Mouse (Mus musculus) liver, embryonic 13.5 days (tissue): ENCODE results near the gene Anxa3. TPM values are rescaled to one million over a fixed set of nuclear protein-coding genes. Genes with fewer than 3 reads are reported as not detected.

Experiments used
- ATAC-seq: fragments of 200-750 bp; cut with Nextera tagmentation; 2 replicates; pipeline ENCODE4 v1.8.0; 2017; ENCODE audit warnings: low read depth, mild to moderate bottlenecking, moderate number of reproducible peaks, moderate library complexity
- DNase-seq: peaks from one replicate; pipeline ENCODE4 v3.0.0; 2022
- H3K27ac ChIP-seq: fragments of 300-500 bp; sonication (generic); 2 replicates; pipeline ENCODE4 v1.5.1; 2015; ENCODE audit warnings: moderate library complexity, mild to moderate bottlenecking, inconsistent platforms
- H3K27me3 ChIP-seq: fragments of 300-500 bp; sonication (generic); 2 replicates; pipeline ENCODE4 v1.6.1; 2015; ENCODE audit warnings: mild to moderate bottlenecking, inconsistent platforms
- H3K36me3 ChIP-seq: fragments of 300-500 bp; sonication (generic); 2 replicates; pipeline ENCODE4 v1.6.1; 2015; ENCODE audit warnings: mild to moderate bottlenecking, inconsistent platforms
- H3K4me1 ChIP-seq: fragments of 300-500 bp; sonication (generic); replicated peaks from 2 replicates; pipeline ENCODE4 v1.6.1; 2015; ENCODE audit warnings: inconsistent platforms
- H3K4me2 ChIP-seq: fragments of 300-500 bp; sonication (generic); 2 replicates; pipeline ENCODE4 v1.6.1; 2015; ENCODE audit warnings: inconsistent platforms, mild to moderate bottlenecking, moderate library complexity
- H3K4me3 ChIP-seq: fragments of 300-500 bp; sonication (generic); replicated peaks from 2 replicates; pipeline ENCODE4 v1.5.1; 2015; ENCODE audit warnings: mild to moderate bottlenecking, inconsistent platforms
- H3K9ac ChIP-seq: fragments of 300-500 bp; sonication (generic); 2 replicates; pipeline ENCODE4 v1.6.1; 2015; ENCODE audit warnings: mild to moderate bottlenecking, inconsistent platforms
- H3K9me3 ChIP-seq: fragments of 300-500 bp; sonication (generic); replicated peaks from 2 replicates; pipeline ENCODE4 v1.6.1; 2016; ENCODE audit warnings: inconsistent platforms
- WGBS: fragments of 180-500 bp; shearing (Covaris S2); methylation state at CpG from one replicate; pipeline ENCODE4 v1.1.7; 2015; ENCODE audit not compliant: insufficient replicate concordance; 5-methylcytosine and 5-hydroxymethylcytosine counted together
- polyA plus RNA-seq: library from polyadenylated mRNA; unstranded; fragments of >200 nt; fragmentation: Nextera tagmentation; extraction: Ambion mirVana; gene quantifications from 2 replicates; pipeline ENCODE4 v1.2.1, GENCODE M21; 2015

Anxa3 gene
- polyA plus RNA-seq, 1 experiment from 2014 or later: 15.5 TPM

DNA sequence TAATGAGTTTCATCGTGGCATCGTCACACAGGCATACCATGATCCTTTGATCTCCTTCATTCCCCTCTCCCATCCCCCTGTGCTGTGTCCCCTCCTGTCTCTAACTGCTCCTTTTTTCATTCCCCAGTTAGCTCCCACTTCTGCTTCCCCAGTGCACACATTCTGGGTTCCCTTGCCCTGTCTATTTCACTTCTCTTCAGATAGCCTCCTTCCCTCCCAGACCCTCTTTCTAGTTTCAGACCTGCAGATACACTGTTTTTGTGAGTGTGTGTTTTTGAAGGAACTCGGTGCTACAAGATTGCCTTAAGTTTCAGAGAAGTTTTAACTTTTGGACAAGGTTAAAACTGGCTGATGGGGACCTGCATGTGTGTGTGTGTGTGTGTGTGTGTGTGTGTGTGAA is 88.5 kb downstream of the Anxa3 start:
- DNase-seq (no peak), ATAC-seq (no peak)
- peak overlapping the region; percentile 2; the same call in 1 of the 2 replicates for H3K27ac ChIP-seq
- H3K4me1 ChIP-seq: peaks cover 53% of the 10 kb centered on the region
- H3K9me3 ChIP-seq: no peaks in the 10 kb centered on the region
- H3K4me2 ChIP-seq: no peak overlapping the region
- H3K27me3 ChIP-seq: no peaks in the 10 kb centered on the region
- 69% methylated on average over 3 of the region's 3 CpGs for WGBS
- no peaks in the 10 kb centered on the region for H3K36me3 ChIP-seq
- no peak overlapping the region for H3K4me3 ChIP-seq
- H3K9ac ChIP-seq: no peak overlapping the region

GRCm38 (mm10) chr5:96885202-96885601 is 92.1 kb downstream of the Anxa3 start:
- no peaks in the 10 kb centered on the region for H3K27me3 ChIP-seq
- no peaks in the 10 kb centered on the region for H3K36me3 ChIP-seq
- 16% methylated on average over 7 of the region's 7 CpGs for WGBS
- H3K4me3 ChIP-seq: no peak overlapping the region
- peak overlapping the region; percentile 36; the same call in 1 of the 2 replicates for H3K4me2 ChIP-seq
- H3K27ac ChIP-seq: no peak overlapping the region
- no peaks in the 10 kb centered on the region for H3K9me3 ChIP-seq
- H3K4me1 ChIP-seq: peaks cover 45% of the 10 kb centered on the region
- DNase-seq (no peak), ATAC-seq (peak; percentile 86)
- H3K9ac ChIP-seq: peak overlapping the region; percentile 30; the same call in 1 of the 2 replicates

- Histone ChIP-seq H3K36me3 (no peaks in the 10 kb centered on the region), H3K27me3 (no peaks in the 10 kb centered on the region), H3K4me2 (no peak overlapping the region), H3K4me3 (no peak overlapping the region), H3K27ac (no peak overlapping the region), H3K9me3 (no peaks in the 10 kb centered on the region), H3K9ac (no peak overlapping the region), H3K4me1 (peaks cover 28% of the 10 kb centered on the region)
- no peak for ATAC-seq
- DNase-seq: no peak
- WGBS: 71% methylated on average over 3 of the region's 3 CpGs
Observed at GRCm38 (mm10) chr5:96888396-96888795, 95.3 kb downstream of the Anxa3 start.

- H3K9me3 ChIP-seq: no peaks in the 10 kb centered on the region
Observed at GRCm38 (mm10) chr5:96890367-96890766, 97.2 kb downstream of the Anxa3 start.

More at GRCm38 (mm10) chr5:96890367-96890766, 97.2 kb downstream of the Anxa3 start:
- WGBS: 75% methylated on average over 5 of the region's 5 CpGs
- Histone ChIP-seq H3K27me3 (peaks cover 2% of the 10 kb centered on the region; the same call in 1 of the 2 replicates), H3K4me1 (peaks cover 15% of the 10 kb centered on the region), H3K4me2 (no peak overlapping the region), H3K27ac (no peak overlapping the region), H3K4me3 (no peak overlapping the region), H3K9ac (no peak overlapping the region), H3K36me3 (no peaks in the 10 kb centered on the region)
- ATAC-seq (no peak), DNase-seq (no peak)

Other genes starting within 250 kb of the Anxa3 start
- gene Bmp2k, start 204.3 kb downstream of the Anxa3 start, polyA plus RNA-seq: 34.7 and 39.3 TPM in 2 replicates